Mouse (Mus musculus) adrenal gland, adult 2 months (tissue): ENCODE data around the gene C130060K24Rik. TPM values are rescaled to one million over a fixed set of nuclear protein-coding genes. Genes with fewer than 3 reads are reported as not detected.

Source experiments
- DNase-seq: peaks from one replicate; pipeline ENCODE4 v3.0.0; 2021
- long read RNA-seq: library from polyadenylated mRNA; stranded (forward); transcript quantifications from one replicate; pipeline ENCODE4 v2.0.0, GENCODE M21; 2021
- polyA plus RNA-seq: library from polyadenylated mRNA; depleted of rRNA; stranded (reverse); fragments of >200 nt; gene quantifications from 2 replicates; pipeline ENCODE4 v1.2.3, GENCODE M21; 2012; rRNA removed
- total RNA-seq, 2 experiments: library from RNA; stranded (reverse); gene quantifications; 2 replicates each; pipeline ENCODE4 v1.2.3; 2021

Gene C130060K24Rik
- total RNA-seq (not detected), polyA plus RNA-seq (not detected in 2 replicates)
- long read RNA-seq, result 0 reads

GRCm38 (mm10) chr6:65380918-65381772 lies at the start of gene C130060K24Rik:
Gene C130060K24Rik, plus strand, starts transcription at chr6:65381105.
- DNase-seq, result no peak

DNA sequence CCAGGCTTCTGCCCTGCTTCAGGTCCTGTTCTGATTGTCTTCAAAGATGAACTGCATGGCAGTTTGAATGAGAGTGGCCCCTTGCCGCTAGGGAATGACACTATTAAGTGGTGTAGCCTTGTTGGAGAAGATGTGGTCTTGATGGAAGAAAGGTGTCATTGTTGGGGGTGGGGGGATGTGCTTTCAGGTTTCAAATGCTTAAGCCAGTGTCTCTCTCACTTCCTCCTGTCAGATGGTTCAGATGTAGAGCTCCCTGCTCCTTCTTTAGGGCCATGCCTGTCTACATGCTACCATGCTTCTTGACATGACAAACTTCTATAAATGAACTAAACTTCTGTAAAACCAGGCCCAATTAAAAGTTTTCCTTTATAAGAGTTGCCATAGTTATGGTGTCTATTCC lies 46.7 kb upstream of the C130060K24Rik start:
- DNase-seq, result no peak

- no peak for DNase-seq
Observed at GRCm38 (mm10) chr6:65339391-65339790, 41.5 kb upstream of the C130060K24Rik start.

DNA sequence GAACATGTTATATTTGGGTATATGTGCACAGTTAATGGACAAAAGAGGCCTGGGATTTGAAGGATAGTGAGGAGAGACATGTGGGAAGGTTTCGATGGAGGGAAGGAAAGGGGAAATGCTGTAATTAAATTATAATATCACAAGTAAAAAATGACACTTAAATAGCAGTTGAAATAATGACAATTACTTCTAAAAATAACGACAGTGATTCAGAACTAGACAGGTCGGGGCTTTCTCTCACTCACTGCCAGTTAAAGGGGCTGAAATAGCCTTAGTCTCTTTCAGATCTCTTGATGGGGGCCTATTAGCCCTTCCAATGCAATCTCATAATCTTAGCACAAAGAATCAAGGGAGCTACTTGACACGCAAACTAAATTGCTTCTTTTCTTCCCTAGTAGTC lies 39.5 kb upstream of the C130060K24Rik start:
- no peak for DNase-seq

DNA sequence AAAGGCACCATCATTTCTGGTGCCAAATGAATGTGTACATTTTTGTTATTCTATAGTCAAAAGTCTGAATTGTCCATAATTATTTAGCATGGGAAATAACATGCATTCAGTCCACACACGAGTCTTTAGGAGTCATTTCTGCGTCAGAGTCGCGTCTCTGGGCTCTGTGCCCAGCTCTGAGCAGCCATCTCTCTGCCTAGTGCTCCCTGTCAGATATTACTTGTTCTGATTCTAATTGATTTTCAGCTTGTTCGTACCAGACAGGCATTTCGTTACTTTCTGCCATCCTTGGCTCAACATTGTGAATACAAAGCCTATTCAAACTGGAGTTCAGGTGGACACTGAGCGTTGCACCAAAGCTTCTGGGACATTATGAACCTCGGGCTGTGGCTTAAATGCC lies 33.2 kb upstream of the C130060K24Rik start:
- peak; percentile 74 for DNase-seq

GRCm38 (mm10) chr6:65348255-65348654 lies 32.6 kb upstream of the C130060K24Rik start:
- peak; percentile 46 for DNase-seq

- DNase-seq, result peak; percentile 2
Observed at GRCm38 (mm10) chr6:65351622-65352021, 29.3 kb upstream of the C130060K24Rik start.

GRCm38 (mm10) chr6:65375918-65376317 lies 5.0 kb upstream of the C130060K24Rik start:
- no peak for DNase-seq

GRCm38 (mm10) chr6:65421888-65422287 lies 41.0 kb downstream of the C130060K24Rik start:
- no peak for DNase-seq

DNA sequence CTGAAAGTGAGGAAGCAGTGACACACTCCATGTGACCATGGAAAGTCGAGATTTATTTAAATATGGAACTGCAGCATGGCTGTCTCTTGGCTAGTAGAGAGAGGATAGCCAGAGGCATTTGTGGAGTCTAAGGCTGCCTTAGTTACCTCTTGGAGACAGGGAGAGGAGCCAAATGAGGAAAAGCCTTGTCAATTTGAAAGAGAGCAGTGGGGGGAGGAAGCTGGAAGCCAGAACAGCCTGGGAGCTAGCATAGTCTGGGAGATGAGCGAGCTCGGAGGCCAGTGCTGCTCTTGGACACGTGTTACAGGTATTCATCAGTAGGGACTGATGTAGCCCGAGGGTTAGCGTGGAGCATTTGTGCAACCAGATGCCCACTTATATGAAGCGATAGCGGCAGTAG lies 46.2 kb downstream of the C130060K24Rik start:
- DNase-seq, result no peak

DNA sequence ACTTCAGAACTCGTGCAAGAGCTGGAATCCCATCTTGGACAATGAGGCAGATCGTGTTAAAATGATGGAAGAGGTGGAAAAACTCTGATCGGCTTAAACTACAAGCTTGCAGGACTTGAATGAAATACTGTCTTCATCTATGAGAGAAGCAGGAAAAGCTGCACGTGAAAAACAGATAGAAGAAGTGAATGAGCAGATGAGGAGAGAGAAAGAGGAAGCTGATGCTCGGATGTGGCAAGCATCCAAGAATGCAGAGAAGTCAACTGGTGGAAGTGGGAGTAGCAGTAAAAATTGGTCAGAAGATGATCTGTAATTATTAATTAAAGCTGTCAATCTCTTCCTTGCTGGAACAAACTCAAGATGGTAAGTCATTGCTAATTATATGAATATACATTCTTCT lies 52.3 kb downstream of the C130060K24Rik start:
- no peak for DNase-seq

DNA sequence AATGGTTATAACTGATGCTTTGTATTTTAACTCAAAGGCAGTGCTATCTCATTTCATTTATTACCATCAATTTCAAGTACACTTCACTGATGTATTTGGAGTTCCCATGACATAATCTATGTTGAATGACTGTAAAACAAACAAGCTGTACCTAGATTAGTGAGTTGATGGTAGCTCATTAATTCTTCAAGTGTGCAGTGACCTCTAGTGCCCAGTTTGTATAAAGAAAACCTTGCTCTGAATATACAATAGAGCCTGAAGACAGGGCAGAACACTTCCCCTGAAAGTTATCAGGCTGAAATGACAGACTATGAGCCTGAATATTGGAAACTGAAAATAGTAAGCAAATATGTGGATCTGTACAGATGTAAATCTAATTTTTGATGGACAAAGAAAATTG lies 72.6 kb downstream of the C130060K24Rik start:
- no peak for DNase-seq

GRCm38 (mm10) chr6:65465294-65465693 lies 84.4 kb downstream of the C130060K24Rik start:
- no peak for DNase-seq

DNA sequence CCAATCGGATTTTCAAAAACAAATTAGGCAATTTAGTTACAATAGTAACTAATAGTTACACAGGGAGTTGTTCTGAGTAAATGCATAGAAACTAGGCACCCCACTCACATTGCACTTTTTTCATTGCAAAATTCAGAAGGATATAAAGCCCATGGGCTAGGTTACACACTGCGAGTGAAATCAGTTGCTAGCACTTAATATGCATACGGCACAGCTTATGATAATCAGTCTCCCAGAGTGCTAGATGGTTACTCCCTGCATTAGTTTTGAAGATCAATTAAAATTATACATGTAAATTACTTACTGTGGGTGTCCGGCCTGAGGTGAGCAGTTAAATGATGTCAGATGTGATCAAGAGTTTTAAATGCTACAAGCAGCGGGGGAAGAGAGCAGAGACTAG lies 89.4 kb downstream of the C130060K24Rik start:
- DNase-seq, result no peak

DNA sequence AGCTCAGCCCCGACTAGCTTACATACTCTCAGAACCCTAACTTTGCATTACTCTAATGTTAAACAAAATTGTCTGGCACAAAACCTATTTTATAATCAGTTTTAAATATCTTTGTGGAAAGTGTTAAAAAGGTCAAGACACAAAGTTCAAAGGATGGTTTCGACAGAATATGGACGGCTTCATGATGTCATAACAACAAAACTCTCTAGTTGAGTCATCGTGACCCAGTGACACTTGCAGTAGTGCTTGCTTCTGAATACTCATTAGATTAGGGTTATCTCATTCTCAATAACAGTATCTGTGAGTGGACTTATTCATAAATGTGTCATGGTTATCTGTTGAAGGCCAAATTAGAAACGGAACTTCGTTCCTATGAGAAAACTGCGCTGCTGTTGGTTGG lies 91.5 kb downstream of the C130060K24Rik start:
- no peak for DNase-seq

- no peak for DNase-seq
Observed at GRCm38 (mm10) chr6:65498786-65499185, 117.9 kb downstream of the C130060K24Rik start.

Other genes starting within 250 kb of the C130060K24Rik start
- gene Hpgds, start 236.2 kb upstream of the C130060K24Rik start, total RNA-seq, result 1 to 10 TPM; 1.2 to 1.5 TPM
- 0.08 and 0.30 TPM in 2 replicates for gene Hpgds, start 236.2 kb upstream of the C130060K24Rik start, polyA plus RNA-seq
- under 1 TPM; 0.40 to 0.93 TPM for gene Tnip3, start 144.2 kb downstream of the C130060K24Rik start, total RNA-seq
- gene Tnip3, start 144.2 kb downstream of the C130060K24Rik start, polyA plus RNA-seq, result not detected in 2 replicates